Mouse (Mus musculus) liver, embryonic 16.5 days (tissue): ENCODE measurements around the gene Zfp866. TPM values are rescaled to one million over a fixed set of nuclear protein-coding genes. Genes with fewer than 3 reads are reported as not detected.

ENCODE experiments used
- ATAC-seq: fragments of 200-750 bp; cut with Nextera tagmentation; 2 replicates; pipeline ENCODE4 v1.8.0; 2017; ENCODE audit warnings: low read depth, mild to moderate bottlenecking, moderate number of reproducible peaks, moderate library complexity
- H3K27ac ChIP-seq: fragments of 300-500 bp; sonication (generic); 2 replicates; pipeline ENCODE4 v1.5.1; 2014; ENCODE audit warnings: mild to moderate bottlenecking, low read length
- H3K27me3 ChIP-seq: fragments of 300-500 bp; sonication (generic); 2 replicates; pipeline ENCODE4 v1.6.1; 2014; ENCODE audit warnings: low read depth, low read length, mixed read lengths; ENCODE audit not compliant: control insufficient read depth, insufficient read depth
- H3K36me3 ChIP-seq: fragments of 300-500 bp; sonication (generic); 2 replicates; pipeline ENCODE4 v1.6.1; 2014; ENCODE audit warnings: mild to moderate bottlenecking; ENCODE audit not compliant: control insufficient read depth, insufficient read depth
- H3K4me1 ChIP-seq: fragments of 300-500 bp; sonication (generic); 2 replicates; pipeline ENCODE4 v1.6.1; 2014; ENCODE audit warnings: low read depth, low read length, mixed read lengths; ENCODE audit not compliant: control insufficient read depth
- H3K4me2 ChIP-seq: fragments of 300-500 bp; sonication (generic); 2 replicates; pipeline ENCODE4 v1.6.1; 2014; ENCODE audit warnings: low read depth, low read length, mixed read lengths
- H3K4me3 ChIP-seq: fragments of 300-500 bp; sonication (generic); 2 replicates; pipeline ENCODE4 v1.5.1; 2014; ENCODE audit warnings: low read depth, mild to moderate bottlenecking, low read length
- H3K9ac ChIP-seq: fragments of 300-500 bp; sonication (generic); 2 replicates; pipeline ENCODE4 v1.6.1; 2014; ENCODE audit warnings: low read depth, low read length
- H3K9me3 ChIP-seq: fragments of 300-500 bp; sonication (generic); replicated peaks from 2 replicates; pipeline ENCODE4 v1.6.1; 2016; ENCODE audit warnings: low read length; ENCODE audit not compliant: control insufficient read depth
- WGBS: fragments of 180-500 bp; shearing (Covaris S2); extraction: QIAGEN DNeasy Blood & Tissue Kit; methylation state at CpG from one replicate; pipeline ENCODE4 v1.1.7; 2014; ENCODE audit not compliant: insufficient replicate concordance; 5-methylcytosine and 5-hydroxymethylcytosine counted together
- polyA plus RNA-seq: library from polyadenylated mRNA; unstranded; fragments of >200 nt; fragmentation: Nextera tagmentation; extraction: Ambion mirVana; gene quantifications from 2 replicates; pipeline ENCODE4 v1.2.1, GENCODE M21; 2015

The Zfp866 gene
- polyA plus RNA-seq, 1 experiment from 2014 or later = 8.6 TPM

DNA sequence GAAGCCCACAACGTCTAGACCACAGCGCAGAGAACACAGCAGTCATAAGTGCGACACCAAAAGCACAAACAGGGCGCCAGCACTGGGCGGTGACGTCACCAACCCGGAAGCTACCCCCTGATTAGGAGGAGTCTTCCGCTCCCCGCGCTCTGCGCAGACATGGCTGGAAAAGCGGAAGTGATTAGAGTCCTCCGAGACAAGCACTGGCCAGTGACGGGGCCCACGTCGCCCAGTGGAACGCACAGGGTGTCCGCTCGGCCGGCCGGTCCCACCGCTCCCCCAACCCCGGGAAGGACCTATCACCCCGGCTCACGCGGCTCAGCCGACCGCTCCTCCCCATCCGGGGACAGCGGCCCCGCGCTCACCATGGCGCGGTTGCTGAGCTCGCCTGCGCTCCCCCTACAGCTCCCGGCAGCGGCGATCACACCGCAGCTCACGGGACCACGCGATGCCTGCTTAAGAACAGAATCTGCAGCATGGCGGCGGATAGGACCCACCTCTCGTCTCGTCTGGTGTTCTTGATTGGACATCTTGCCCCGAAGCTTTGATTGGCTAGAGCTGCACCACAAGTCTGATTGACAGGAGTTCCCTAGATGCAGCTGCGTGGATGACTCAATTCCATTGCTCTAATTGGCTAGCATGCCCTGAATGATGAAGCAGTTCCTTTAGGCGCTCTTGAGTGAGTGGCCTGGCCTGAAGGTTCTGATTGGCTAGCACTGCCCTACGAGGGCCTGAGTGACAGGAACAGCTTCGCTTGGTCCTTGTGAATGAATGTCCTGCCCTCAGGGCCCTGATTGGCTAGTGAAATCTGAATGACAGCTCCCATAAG lies 74.4 kb downstream of the Zfp866 start:
- H3K4me2 ChIP-seq = peak overlapping the region; percentile 76
- H3K27ac ChIP-seq = peak overlapping the region; percentile 100
- peak overlapping the region; percentile 100 for H3K9ac ChIP-seq
- H3K4me3 ChIP-seq = peak overlapping the region; percentile 100
- no peaks in the 10 kb centered on the region for H3K9me3 ChIP-seq
- peak; percentile 96 for ATAC-seq
- H3K36me3 ChIP-seq = peaks cover 7% of the 10 kb centered on the region; the same call in 1 of the 2 replicates
- under 1% methylated on average over 51 of the region's 52 CpGs for WGBS
- no peaks in the 10 kb centered on the region for H3K27me3 ChIP-seq
- peaks cover 13% of the 10 kb centered on the region for H3K4me1 ChIP-seq

GRCm38 (mm10) chr8:69715366-69715765 lies 75.6 kb downstream of the Zfp866 start:
- Histone ChIP-seq H3K36me3 (peaks cover 10% of the 10 kb centered on the region), H3K27ac (no peak overlapping the region), H3K4me3 (peak overlapping the region; percentile 40), H3K9ac (peak overlapping the region; percentile 8; the same call in 1 of the 2 replicates), H3K4me1 (peaks cover 13% of the 10 kb centered on the region), H3K4me2 (peak overlapping the region; percentile 54), H3K9me3 (no peaks in the 10 kb centered on the region), H3K27me3 (no peaks in the 10 kb centered on the region)
- ATAC-seq = no peak
- 78% methylated on average over 6 of the region's 6 CpGs for WGBS

GRCm38 (mm10) chr8:69713516-69713915 lies 77.5 kb downstream of the Zfp866 start:
- no peak overlapping the region for H3K9ac ChIP-seq
- H3K9me3 ChIP-seq = no peaks in the 10 kb centered on the region

More at GRCm38 (mm10) chr8:69713516-69713915, 77.5 kb downstream of the Zfp866 start:
- Histone ChIP-seq H3K4me3 (no peak overlapping the region), H3K27me3 (no peaks in the 10 kb centered on the region), H3K4me2 (no peak overlapping the region), H3K36me3 (peaks cover 24% of the 10 kb centered on the region), H3K27ac (no peak overlapping the region), H3K4me1 (peaks cover 13% of the 10 kb centered on the region)
- 65% methylated on average over 8 of the region's 8 CpGs for WGBS
- no peak for ATAC-seq

Other genes with a start within 250 kb of the Zfp866 start
- 5.5 and 6.5 TPM in 2 replicates for gene Zfp868, start 165.6 kb downstream of the Zfp866 start, polyA plus RNA-seq
- 0.39 and 0.42 TPM in 2 replicates for gene Zfp964, start 136.7 kb downstream of the Zfp866 start, polyA plus RNA-seq
- gene Zfp869, start 80.5 kb downstream of the Zfp866 start, polyA plus RNA-seq = 9.7 and 10.6 TPM in 2 replicates
- 2.9 and 3.1 TPM in 2 replicates for gene Zfp963, start 41.2 kb downstream of the Zfp866 start, polyA plus RNA-seq
- gene Gm20422, start 16.3 kb downstream of the Zfp866 start, polyA plus RNA-seq = 0.79 TPM in 1 of 2 replicates, not detected in the other
- 18.6 and 20.9 TPM in 2 replicates for gene Atp13a1, start within 50 bp of the Zfp866 start, polyA plus RNA-seq
- 5.0 and 7.0 TPM in 2 replicates for gene Gmip, start 17.5 kb upstream of the Zfp866 start, polyA plus RNA-seq
- 0.05 and 0.07 TPM in 2 replicates for gene Lpar2, start 31.3 kb upstream of the Zfp866 start, polyA plus RNA-seq
- 1.8 and 2.0 TPM in 2 replicates for gene Pbx4, start 41.3 kb upstream of the Zfp866 start, polyA plus RNA-seq
- gene Cilp2, start 96.5 kb upstream of the Zfp866 start, polyA plus RNA-seq = not detected in 2 replicates
- 1.1 and 1.6 TPM in 2 replicates for gene Tssk6, start 111.0 kb upstream of the Zfp866 start, polyA plus RNA-seq
- 103 and 104 TPM in 2 replicates for gene Ndufa13, start 111.4 kb upstream of the Zfp866 start, polyA plus RNA-seq
- gene Yjefn3, start 111.5 kb upstream of the Zfp866 start, polyA plus RNA-seq = 0.63 and 0.77 TPM in 2 replicates
- 17.2 and 18.9 TPM in 2 replicates for gene Gatad2a, start 205.2 kb upstream of the Zfp866 start, polyA plus RNA-seq